Mouse (Mus musculus) CH12.LX (cell line): Measurements from ENCODE around the gene Rab19. TPM values are rescaled to one million over a fixed set of nuclear protein-coding genes. Genes with fewer than 3 reads are reported as not detected.

Experiments
- DNase-seq: peaks from one replicate; pipeline ENCODE4 v3.0.0-alpha.2; 2013; ENCODE audit errors: extremely low read depth
- H3K27ac ChIP-seq: 2 replicates; pipeline ENCODE4 v1.5.1; 2012; ENCODE audit warnings: low read depth, mild to moderate bottlenecking, control low read depth, moderate library complexity; ENCODE audit not compliant: insufficient read depth
- H3K27me3 ChIP-seq: replicated peaks from 2 replicates; pipeline ENCODE3; 2012; ENCODE audit warnings: inconsistent platforms
- H3K36me3 ChIP-seq, 2 experiments: replicated peaks in 1 of 2; 2 replicates each; pipeline versions ENCODE3 to v1.6.1; 2012; ENCODE audit warnings: inconsistent platforms in 1 of 2, low read length in 1 of 2, mild to moderate bottlenecking in 1 of 2, mixed read lengths in 1 of 2, moderate library complexity in 1 of 2; ENCODE audit not compliant: control insufficient read depth in 1 of 2, insufficient read depth in 1 of 2
- H3K4me1 ChIP-seq, 2 experiments: 2 replicates each; pipeline ENCODE4 v1.6.1; 2012; ENCODE audit warnings: inconsistent platforms in 1 of 2, moderate library complexity in 1 of 2; ENCODE audit not compliant: insufficient read depth in 2 of 2, control insufficient read depth in 1 of 2
- H3K4me2 ChIP-seq: 2 replicates; pipeline ENCODE4 v1.6.1; 2012; ENCODE audit warnings: low read depth, mild to moderate bottlenecking, control low read depth; ENCODE audit not compliant: poor library complexity, insufficient read depth, severe bottlenecking
- H3K4me3 ChIP-seq, 3 experiments: fragments of 150-350 bp in 1 of 3; sonication (generic) in 1 of 3; replicated peaks in 1 of 3; 2 replicates each; pipeline versions ENCODE3 to v1.5.1; 2011 to 2012; ENCODE audit warnings: low read depth in 2 of 3, low read length in 2 of 3, mild to moderate bottlenecking in 2 of 3, moderate library complexity in 2 of 3, control low read depth in 1 of 3, improper control_type of control experiment in 1 of 3, inconsistent platforms in 1 of 3, mixed read lengths in 1 of 3; ENCODE audit not compliant: poor library complexity in 1 of 3
- H3K79me2 ChIP-seq: replicated peaks from 2 replicates; pipeline ENCODE4 v1.6.1; 2012; ENCODE audit warnings: mild to moderate bottlenecking, moderate library complexity; ENCODE audit not compliant: control insufficient read depth, poor library complexity, insufficient read depth, severe bottlenecking; ENCODE audit errors: extremely low read depth
- H3K9ac ChIP-seq: 2 replicates; pipeline ENCODE4 v1.6.1; 2012; ENCODE audit warnings: low read depth, mild to moderate bottlenecking, control low read depth, moderate library complexity; ENCODE audit not compliant: insufficient read depth
- H3K9me3 ChIP-seq: replicated peaks from 2 replicates; pipeline ENCODE3; 2012; ENCODE audit warnings: low read length, inconsistent platforms, mixed read lengths
- BHLHE40 ChIP-seq: IDR thresholded peaks from 2 replicates; pipeline ENCODE4 v1.6.1; 2011; ENCODE audit warnings: mild to moderate bottlenecking, low read depth, low read length, improper control_type of control experiment
- E2F4 ChIP-seq: IDR thresholded peaks from 2 replicates; pipeline ENCODE4 v1.6.1; 2011; ENCODE audit warnings: low read depth, low read length, improper control_type of control experiment; ENCODE audit not compliant: insufficient replicate concordance
- ELF1 ChIP-seq: IDR thresholded peaks from 2 replicates; pipeline ENCODE4 v1.6.1; 2014; ENCODE audit warnings: low read depth, mild to moderate bottlenecking, inconsistent platforms, low read length, improper control_type of control experiment
- EP300 ChIP-seq: IDR thresholded peaks from 2 replicates; pipeline ENCODE4 v1.6.1; 2011; ENCODE audit warnings: low read length, improper control_type of control experiment
- ETS1 ChIP-seq: conservative IDR thresholded peaks from 2 replicates; pipeline ENCODE4 v1.6.1; 2012; ENCODE audit warnings: low read depth, mild to moderate bottlenecking, inconsistent platforms, low read length, improper control_type of control experiment, moderate library complexity
- HCFC1 ChIP-seq: IDR thresholded peaks from 2 replicates; pipeline ENCODE4 v1.6.1; 2012; ENCODE audit warnings: low read depth, mild to moderate bottlenecking, inconsistent platforms, low read length, improper control_type of control experiment
- IRF4 ChIP-seq: IDR thresholded peaks from 2 replicates; pipeline ENCODE4 v1.6.1; 2014; ENCODE audit warnings: low read depth, mild to moderate bottlenecking, inconsistent platforms, low read length, improper control_type of control experiment
- KAT2A ChIP-seq: IDR thresholded peaks from 2 replicates; pipeline ENCODE4 v1.6.1; 2012; ENCODE audit warnings: low read length, improper control_type of control experiment, inconsistent platforms; ENCODE audit not compliant: insufficient replicate concordance
- NRF1 ChIP-seq: IDR thresholded peaks from 2 replicates; pipeline ENCODE4 v1.6.1; 2014; ENCODE audit warnings: low read depth, mild to moderate bottlenecking, inconsistent platforms, low read length, improper control_type of control experiment, moderate library complexity
- SMC3 ChIP-seq: IDR thresholded peaks from 2 replicates; pipeline ENCODE4 v1.6.1; 2011; ENCODE audit warnings: low read depth, low read length, improper control_type of control experiment
- TBP ChIP-seq: conservative IDR thresholded peaks from 2 replicates; pipeline ENCODE4 v1.6.1; 2011; ENCODE audit warnings: low read depth, low read length, improper control_type of control experiment
- UBTF ChIP-seq: IDR thresholded peaks from 2 replicates; pipeline ENCODE4 v1.6.1; 2012; ENCODE audit warnings: low read depth, mild to moderate bottlenecking, inconsistent platforms, low read length, improper control_type of control experiment, moderate library complexity
- USF1 ChIP-seq: IDR thresholded peaks from 2 replicates; pipeline ENCODE4 v1.6.1; 2014; ENCODE audit warnings: low read depth, mild to moderate bottlenecking, inconsistent platforms, low read length, improper control_type of control experiment
- USF2 ChIP-seq: conservative IDR thresholded peaks from 2 replicates; pipeline ENCODE4 v1.6.1; 2011; ENCODE audit warnings: low read depth, low read length, improper control_type of control experiment
- ZNF384 ChIP-seq: IDR thresholded peaks from 2 replicates; pipeline ENCODE4 v1.6.1; 2012; ENCODE audit warnings: low read depth, low read length, improper control_type of control experiment, inconsistent platforms
- dilution Hi-C: fragments of 300-500 bp; cut with MboI; formaldehyde crosslinking; loops from 2 replicates; pipeline ENCODE4 v1.14.3; 2020; ENCODE audit warnings: low sequenced_read_pairs; ENCODE audit not compliant: extremely low pct_unique_long_range_greater_than_20kb, extremely low pct_ligation_motif_present
- in situ Hi-C: fragments of 300-500 bp; cut with MboI; formaldehyde crosslinking; loops from 3 replicates; pipeline ENCODE4 v1.14.3; 2019; ENCODE audit warnings: low sequenced_read_pairs, low pct_ligation_motif_present, low pct_unique_long_range_greater_than_20kb, mixed read lengths
- polyA plus RNA-seq: library from polyadenylated mRNA; unstranded; fragments of >175 nt; gene quantifications from 2 replicates; pipeline ENCODE4 v1.2.1, GENCODE M21; 2012; ENCODE audit warnings: low read depth; ENCODE audit not compliant: insufficient read length
- total RNA-seq, 2 experiments: library from RNA; depleted of rRNA; stranded (reverse); fragments of 300-350 nt in 1 of 2; fragments of >200 nt in 1 of 2; gene quantifications; 2 replicates each; pipeline ENCODE4 v1.2.3; 2012 to 2014

Rab19 gene
- total and polyA plus RNA-seq, 3 experiments, result 0.63 to 3.3 TPM; not detected in 1

DNA sequence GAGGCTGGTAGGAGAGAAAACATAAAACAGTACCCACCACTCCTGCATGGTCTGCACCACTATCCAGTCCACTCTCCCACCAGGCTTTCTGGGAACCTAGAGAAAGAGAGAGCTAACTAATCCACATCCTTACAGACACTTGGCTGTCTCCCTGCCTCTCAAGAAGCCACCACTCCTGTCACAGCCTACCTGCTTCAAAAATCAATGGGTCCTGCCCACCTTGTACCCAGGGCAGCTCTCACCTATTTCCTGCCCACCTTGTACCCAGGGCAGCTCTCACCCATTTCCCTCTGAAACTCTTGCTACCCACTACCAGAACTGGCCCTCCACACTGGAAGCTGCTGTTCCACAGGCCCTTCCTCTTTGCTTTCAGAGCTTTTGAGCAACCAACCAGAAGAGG is 8.9 kb upstream of the Rab19 start:
- TF ChIP-seq E2F4 (no peak), UBTF (no peak), ZNF384 (no peak), ELF1 (no peak), KAT2A (no peak), ETS1 (no peak), HCFC1 (no peak), BHLHE40 (no peak), IRF4 (no peak), USF2 (no peak), TBP (no peak)
- Histone ChIP-seq H3K79me2 (peaks cover 3% of the 10 kb centered on the region; the same call in 1 of the 2 replicates), H3K27ac (no peak overlapping the region), H3K27me3 (no peaks in the 10 kb centered on the region), H3K9ac (no peak overlapping the region), H3K4me2 (no peak overlapping the region), H3K4me3 (no peak overlapping the region), H3K9me3 (peaks cover 7% of the 10 kb centered on the region), H3K4me1 (peaks cover 8 to 26% of the 10 kb centered on the region in 2 experiments; a peak in 3 of 4 replicates), H3K36me3 (peaks cover 5 to 25% of the 10 kb centered on the region in 2 experiments)
- DNase-seq, result no peak
- in situ Hi-C loops, result no loop called here
- dilution Hi-C loops, result no loop called here

DNA sequence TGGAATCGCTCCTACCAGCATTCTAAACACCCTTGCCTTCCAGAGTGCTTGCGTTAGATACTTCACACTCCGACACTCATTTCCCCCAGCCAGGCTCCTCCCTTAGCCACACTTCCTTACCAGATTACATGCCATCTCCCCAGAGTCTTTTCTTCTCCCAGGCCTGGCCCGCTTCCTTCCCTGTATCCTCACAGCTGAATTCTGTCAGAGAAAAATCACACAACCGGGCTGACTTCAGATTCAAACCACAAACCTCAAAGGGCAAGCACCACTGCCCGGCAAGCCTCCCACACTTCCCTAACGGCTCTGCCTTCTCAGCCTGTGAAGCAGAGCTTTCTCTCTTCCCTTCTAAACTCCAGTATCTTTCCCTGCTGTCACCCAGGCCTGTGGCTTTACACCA is 8.2 kb upstream of the Rab19 start:
- Histone ChIP-seq H3K79me2 (peaks cover 3% of the 10 kb centered on the region; the same call in 1 of the 2 replicates), H3K27ac (no peak overlapping the region), H3K4me3 (no peak overlapping the region), H3K36me3 (peaks cover 5 to 23% of the 10 kb centered on the region in 2 experiments), H3K9me3 (peaks cover 7% of the 10 kb centered on the region), H3K27me3 (no peaks in the 10 kb centered on the region), H3K9ac (no peak overlapping the region), H3K4me2 (no peak overlapping the region), H3K4me1 (peaks cover 8 to 26% of the 10 kb centered on the region in 2 experiments; a peak in 3 of 4 replicates)
- dilution Hi-C loops (no loop called here), in situ Hi-C loops (no loop called here)
- DNase-seq, result no peak
- TF ChIP-seq SMC3 (no peak), USF1 (no peak), BHLHE40 (peak; percentile 23; the same call in 1 of the 2 replicates), NRF1 (no peak), ETS1 (peak; percentile 49), TBP (0 out of 2 replicates have a peak, but pooled peaks have one; percentile 36), EP300 (peak; percentile 57)
